Mouse (Mus musculus): Measurements from ENCODE around the gene Hoxd1. TPM values are rescaled to one million over a fixed set of nuclear protein-coding genes. Genes with fewer than 3 reads are reported as not detected.

Hoxd1 gene
- polyA plus RNA-seq, 1 experiment from 2014 or later, result 1.00 TPM

DNA sequence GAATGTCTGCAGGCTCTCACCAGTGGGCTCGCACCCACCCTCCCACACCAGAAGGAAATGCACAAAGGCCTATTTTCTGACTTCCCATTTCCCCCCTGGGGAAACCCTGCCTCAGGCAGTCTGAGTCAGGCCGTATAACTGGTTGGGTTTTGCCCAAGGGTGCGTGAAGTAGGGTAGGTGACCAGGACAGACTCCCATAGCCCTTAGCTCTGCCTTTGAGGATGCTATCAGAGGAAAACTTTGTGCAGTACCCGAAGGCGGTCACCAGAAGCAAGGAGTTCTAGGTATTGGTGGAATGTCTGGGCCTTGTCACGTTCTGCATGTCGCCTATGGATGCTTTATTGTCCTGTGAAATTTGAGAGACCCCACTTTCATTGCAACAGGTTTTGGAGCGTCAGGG is 39.8 kb upstream of the Hoxd1 start:
- peak overlapping the region; percentile 45 for H3K4me3 ChIP-seq (ENCODE audit: low read length)
- peak overlapping the region; percentile 45 for H3K4me2 ChIP-seq (replicated peaks; ENCODE audit: low read depth, low read length)
- H3K9me3 ChIP-seq (ENCODE audit: low read length), result no peaks in the 10 kb centered on the region
- H3K9ac ChIP-seq (replicated peaks; ENCODE audit: low read length), result peak overlapping the region; percentile 60
- no peak for ATAC-seq (ENCODE audit: low FRiP score, low TSS enrichment)
- WGBS, result 36% methylated on average over 8 of the region's 8 CpGs
- H3K36me3 ChIP-seq (ENCODE audit: insufficient read depth, low read length), result peaks cover 5% of the 10 kb centered on the region; the same call in 1 of the 2 replicates
- no peaks in the 10 kb centered on the region for H3K27me3 ChIP-seq (ENCODE audit: insufficient read depth, low read length)
- peaks cover 87% of the 10 kb centered on the region for H3K4me1 ChIP-seq (ENCODE audit: insufficient read depth, low read length)
- peak overlapping the region; percentile 76 for H3K27ac ChIP-seq (ENCODE audit: low read length)

DNA sequence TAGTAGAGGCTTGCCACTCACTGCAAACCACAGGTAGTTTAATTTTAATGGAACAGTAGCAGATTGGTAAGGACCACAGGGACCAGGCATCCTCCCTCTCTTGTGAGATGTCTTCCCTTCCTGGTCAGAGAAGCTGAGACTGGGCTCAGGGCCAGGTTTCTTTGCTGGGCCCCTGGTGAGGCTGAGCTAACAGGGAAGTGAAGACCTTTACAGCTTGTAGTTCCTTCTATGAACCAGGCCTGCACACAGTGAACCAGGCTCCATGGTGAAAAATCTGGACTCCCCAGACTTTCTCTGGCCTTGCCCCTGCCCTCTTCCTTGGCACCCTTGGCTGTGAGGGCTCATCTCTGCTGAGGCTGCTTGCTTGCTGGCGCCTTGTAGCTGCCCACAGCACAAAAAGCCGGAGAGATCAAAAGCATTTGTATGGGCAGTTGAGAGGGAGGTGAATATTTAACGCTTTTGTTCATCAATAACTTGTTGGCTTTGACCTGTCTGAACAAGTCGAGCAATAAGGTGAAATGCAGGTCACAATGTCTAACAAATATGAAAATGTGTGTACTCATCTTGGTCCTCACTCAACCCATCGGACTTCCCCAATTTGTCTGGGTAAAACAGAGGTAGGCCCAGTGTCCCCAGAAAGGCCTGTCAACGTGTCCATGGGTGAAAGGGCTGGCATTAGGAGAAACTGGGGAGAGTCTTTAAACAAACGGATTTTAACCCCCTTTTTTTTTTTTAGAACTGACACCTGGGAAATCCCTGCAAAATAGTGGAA is 38.4 kb upstream of the Hoxd1 start:
- H3K9ac ChIP-seq (replicated peaks; ENCODE audit: low read length), result peak overlapping the region; percentile 60
- peaks cover 5% of the 10 kb centered on the region; the same call in 1 of the 2 replicates for H3K36me3 ChIP-seq (ENCODE audit: insufficient read depth, low read length)
- H3K4me3 ChIP-seq (ENCODE audit: low read length), result peak overlapping the region; percentile 45
- peak overlapping the region; percentile 76 for H3K27ac ChIP-seq (ENCODE audit: low read length)
- H3K27me3 ChIP-seq (ENCODE audit: insufficient read depth, low read length), result no peaks in the 10 kb centered on the region
- peak overlapping the region; percentile 45 for H3K4me2 ChIP-seq (replicated peaks; ENCODE audit: low read depth, low read length)
- peaks cover 92% of the 10 kb centered on the region for H3K4me1 ChIP-seq (ENCODE audit: insufficient read depth, low read length)
- WGBS, result 44% methylated on average over 7 of the region's 7 CpGs
- H3K9me3 ChIP-seq (ENCODE audit: low read length), result no peaks in the 10 kb centered on the region
- no peak for ATAC-seq (ENCODE audit: low FRiP score, low TSS enrichment)

DNA sequence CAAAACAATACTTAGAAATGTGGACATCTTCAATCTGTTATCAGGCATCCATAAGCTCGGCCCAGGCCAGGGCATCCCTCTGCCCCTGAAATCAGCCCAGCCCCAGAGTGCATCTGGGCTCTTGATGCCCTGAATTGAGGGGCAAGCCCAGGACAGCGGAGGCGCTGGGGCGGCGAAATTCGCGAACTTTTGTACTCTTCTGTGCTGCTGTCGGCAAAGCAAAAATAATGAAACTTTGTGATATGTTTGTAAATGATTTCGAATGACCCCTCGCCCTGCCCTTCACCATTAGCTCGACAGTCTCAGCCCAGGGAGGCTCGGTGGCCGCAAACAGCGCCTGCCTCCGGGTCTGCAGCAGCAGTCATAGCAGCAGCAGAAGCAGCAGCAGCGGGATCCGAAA is 37.6 kb upstream of the Hoxd1 start:
- Histone ChIP-seq H3K36me3 (ENCODE audit: insufficient read depth, low read length) (peaks cover 5% of the 10 kb centered on the region; the same call in 1 of the 2 replicates), H3K4me3 (ENCODE audit: low read length) (peak overlapping the region; percentile 45), H3K4me1 (ENCODE audit: insufficient read depth, low read length) (peaks cover 84% of the 10 kb centered on the region), H3K9me3 (ENCODE audit: low read length) (no peaks in the 10 kb centered on the region), H3K4me2 (replicated peaks; ENCODE audit: low read depth, low read length) (peak overlapping the region; percentile 45), H3K9ac (replicated peaks; ENCODE audit: low read length) (peak overlapping the region; percentile 50), H3K27me3 (ENCODE audit: insufficient read depth, low read length) (no peaks in the 10 kb centered on the region), H3K27ac (ENCODE audit: low read length) (0 out of 2 replicates have a peak overlapping the region, but pooled peaks have one; percentile 8)
- no peak for ATAC-seq (ENCODE audit: low FRiP score, low TSS enrichment)
- 51% methylated on average over 17 of the region's 17 CpGs for WGBS

DNA sequence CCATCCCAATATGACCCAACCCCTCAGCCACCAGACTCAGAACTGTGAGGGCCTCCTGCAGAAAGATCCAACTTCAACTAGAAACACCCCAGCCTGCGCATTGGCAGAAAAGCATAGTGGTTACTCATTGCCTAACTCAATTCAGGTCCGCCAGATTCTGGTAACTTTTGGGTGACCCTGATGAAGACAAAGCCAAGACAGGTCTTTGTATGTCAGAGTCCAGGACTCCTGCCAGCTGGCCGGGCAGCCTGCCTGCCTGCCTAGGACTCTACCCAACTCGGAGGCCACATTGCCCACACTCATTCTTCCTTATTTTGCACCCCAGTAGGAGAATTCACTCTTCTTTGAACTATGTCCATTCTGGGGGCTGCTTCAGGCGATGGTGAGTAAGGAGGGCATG is 36.2 kb upstream of the Hoxd1 start, which contains the start of gene Gm28230:
TSS of gene Gm28230 (plus strand) at position 178 of the 400 bp plus-strand sequence.
- no peak for ATAC-seq (ENCODE audit: low FRiP score, low TSS enrichment)
- H3K4me3 ChIP-seq (ENCODE audit: low read length), result peak within 1 kb of the TSS; percentile 45
- peak within 1 kb of the TSS; percentile 71 for H3K9ac ChIP-seq (replicated peaks; ENCODE audit: low read length)
- no peaks in the 10 kb centered on the region for H3K9me3 ChIP-seq (ENCODE audit: low read length)
- 56% methylated on average over 5 of the region's 5 CpGs for WGBS
- H3K36me3 ChIP-seq (ENCODE audit: insufficient read depth, low read length), result peaks cover 7% of the 10 kb centered on the region; the same call in 1 of the 2 replicates
- H3K27ac ChIP-seq (ENCODE audit: low read length), result peak within 1 kb of the TSS; percentile 85
- peak within 1 kb of the TSS; percentile 60 for H3K4me2 ChIP-seq (replicated peaks; ENCODE audit: low read depth, low read length)
- no peaks in the 10 kb centered on the region for H3K27me3 ChIP-seq (ENCODE audit: insufficient read depth, low read length)
- peaks cover 76% of the 10 kb centered on the region for H3K4me1 ChIP-seq (ENCODE audit: insufficient read depth, low read length)

DNA sequence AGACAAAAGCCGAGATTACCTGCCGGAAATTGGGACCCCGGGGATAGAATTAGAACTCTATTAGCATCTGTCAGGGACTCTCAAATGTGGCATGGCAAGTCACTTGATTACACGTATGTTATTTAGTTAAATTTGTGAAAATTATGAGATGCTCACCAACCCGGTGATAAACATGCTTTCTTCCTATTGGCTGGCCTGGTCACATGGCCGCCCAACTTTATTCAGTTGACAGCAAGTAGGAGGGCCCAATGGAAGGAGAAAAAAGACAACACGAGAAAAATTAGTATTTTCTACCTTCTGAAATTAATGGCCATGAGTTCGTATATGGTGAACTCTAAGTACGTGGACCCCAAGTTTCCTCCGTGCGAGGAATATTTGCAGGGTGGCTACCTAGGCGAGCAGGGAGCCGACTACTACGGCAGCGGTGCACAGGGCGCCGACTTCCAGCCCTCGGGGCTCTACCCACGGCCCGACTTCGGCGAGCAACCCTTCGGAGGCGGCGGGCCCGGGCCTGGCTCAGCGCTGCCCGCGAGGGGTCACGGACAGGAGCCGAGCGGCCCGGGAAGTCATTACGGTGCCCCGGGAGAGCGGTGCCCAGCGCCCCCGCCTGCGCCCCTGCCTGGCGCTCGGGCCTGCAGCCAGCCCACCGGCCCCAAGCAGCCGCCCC is 35.7 kb upstream of the Hoxd1 start:
- H3K36me3 ChIP-seq (ENCODE audit: insufficient read depth, low read length), result peaks cover 7% of the 10 kb centered on the region; the same call in 1 of the 2 replicates
- H3K9me3 ChIP-seq (ENCODE audit: low read length), result no peaks in the 10 kb centered on the region
- peak overlapping the region; percentile 60 for H3K4me2 ChIP-seq (replicated peaks; ENCODE audit: low read depth, low read length)
- H3K9ac ChIP-seq (replicated peaks; ENCODE audit: low read length), result peak overlapping the region; percentile 71
- 13% methylated on average over 42 of the region's 43 CpGs for WGBS
- H3K27ac ChIP-seq (ENCODE audit: low read length), result peak overlapping the region; percentile 85
- peak overlapping the region; percentile 45 for H3K4me3 ChIP-seq (ENCODE audit: low read length)
- no peak; the same call in none of the 2 replicates for ATAC-seq (ENCODE audit: low FRiP score, low TSS enrichment)
- no peaks in the 10 kb centered on the region for H3K27me3 ChIP-seq (ENCODE audit: insufficient read depth, low read length)
- peaks cover 75% of the 10 kb centered on the region for H3K4me1 ChIP-seq (ENCODE audit: insufficient read depth, low read length)

DNA sequence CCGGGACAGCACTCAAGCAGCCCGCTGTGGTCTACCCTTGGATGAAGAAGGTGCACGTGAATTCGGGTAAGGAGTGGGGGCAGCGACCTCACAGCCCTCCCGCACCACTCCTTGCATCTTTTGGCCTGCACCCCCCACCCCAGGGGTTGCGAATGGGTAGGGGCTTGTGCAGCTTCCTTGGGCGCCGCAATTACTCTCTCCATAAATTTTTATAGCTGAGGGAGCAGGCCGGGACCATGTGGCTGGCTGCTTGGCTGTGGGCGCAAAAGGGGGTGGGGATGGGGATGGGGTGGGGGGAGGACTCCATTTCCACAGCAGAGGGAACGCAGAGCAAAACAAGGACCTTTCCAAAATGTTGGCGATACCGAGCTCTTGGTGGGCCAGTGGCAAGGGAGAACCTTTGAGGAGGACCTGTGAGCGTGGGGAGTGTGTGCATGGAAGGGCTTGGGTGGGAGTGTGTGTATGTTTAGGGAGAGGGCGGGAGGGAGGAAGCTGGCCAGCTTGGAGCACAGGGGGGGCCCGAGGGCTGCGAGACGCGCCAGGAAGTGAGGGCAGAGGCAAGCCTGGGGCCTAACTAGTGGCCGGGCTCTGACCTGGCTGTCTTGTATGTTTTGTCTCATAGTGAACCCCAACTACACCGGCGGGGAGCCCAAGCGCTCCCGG is 35.0 kb upstream of the Hoxd1 start:
- H3K4me1 ChIP-seq (ENCODE audit: insufficient read depth, low read length), result peaks cover 75% of the 10 kb centered on the region
- peaks cover 7% of the 10 kb centered on the region; the same call in 1 of the 2 replicates for H3K36me3 ChIP-seq (ENCODE audit: insufficient read depth, low read length)
- peak overlapping the region; percentile 60 for H3K4me2 ChIP-seq (replicated peaks; ENCODE audit: low read depth, low read length)
- peak overlapping the region; percentile 85 for H3K27ac ChIP-seq (ENCODE audit: low read length)
- peak overlapping the region; percentile 45 for H3K4me3 ChIP-seq (ENCODE audit: low read length)
- no peaks in the 10 kb centered on the region for H3K27me3 ChIP-seq (ENCODE audit: insufficient read depth, low read length)
- H3K9ac ChIP-seq (replicated peaks; ENCODE audit: low read length), result peak overlapping the region; percentile 71
- peak; percentile 74 for ATAC-seq (ENCODE audit: low FRiP score, low TSS enrichment)
- WGBS, result 10% methylated on average over 25 of the region's 25 CpGs
- no peaks in the 10 kb centered on the region for H3K9me3 ChIP-seq (ENCODE audit: low read length)

DNA sequence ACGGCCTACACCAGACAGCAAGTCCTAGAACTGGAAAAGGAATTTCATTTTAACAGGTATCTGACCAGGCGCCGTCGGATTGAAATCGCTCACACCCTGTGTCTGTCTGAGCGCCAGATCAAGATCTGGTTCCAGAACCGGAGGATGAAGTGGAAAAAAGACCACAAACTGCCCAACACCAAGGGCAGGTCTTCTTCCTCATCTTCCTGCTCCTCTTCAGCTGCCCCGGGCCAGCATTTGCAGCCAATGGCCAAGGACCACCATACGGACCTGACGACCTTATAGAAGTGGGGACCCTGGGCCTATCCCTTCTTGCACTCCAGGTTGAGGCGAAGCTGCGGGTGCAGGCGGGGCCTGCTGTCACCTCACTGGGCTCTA is 34.5 kb upstream of the Hoxd1 start:
- H3K9me3 ChIP-seq (ENCODE audit: low read length), result no peaks in the 10 kb centered on the region
- ATAC-seq (ENCODE audit: low FRiP score, low TSS enrichment), result no peak
- 37% methylated on average over 13 of the region's 13 CpGs for WGBS
- H3K27ac ChIP-seq (ENCODE audit: low read length), result peak overlapping the region; percentile 85
- peak overlapping the region; percentile 60 for H3K4me2 ChIP-seq (replicated peaks; ENCODE audit: low read depth, low read length)
- H3K9ac ChIP-seq (replicated peaks; ENCODE audit: low read length), result peak overlapping the region; percentile 71
- H3K4me3 ChIP-seq (ENCODE audit: low read length), result peak overlapping the region; percentile 45
- H3K27me3 ChIP-seq (ENCODE audit: insufficient read depth, low read length), result no peaks in the 10 kb centered on the region
- H3K36me3 ChIP-seq (ENCODE audit: insufficient read depth, low read length), result peaks cover 7% of the 10 kb centered on the region; the same call in 1 of the 2 replicates
- peaks cover 75% of the 10 kb centered on the region for H3K4me1 ChIP-seq (ENCODE audit: insufficient read depth, low read length)

DNA sequence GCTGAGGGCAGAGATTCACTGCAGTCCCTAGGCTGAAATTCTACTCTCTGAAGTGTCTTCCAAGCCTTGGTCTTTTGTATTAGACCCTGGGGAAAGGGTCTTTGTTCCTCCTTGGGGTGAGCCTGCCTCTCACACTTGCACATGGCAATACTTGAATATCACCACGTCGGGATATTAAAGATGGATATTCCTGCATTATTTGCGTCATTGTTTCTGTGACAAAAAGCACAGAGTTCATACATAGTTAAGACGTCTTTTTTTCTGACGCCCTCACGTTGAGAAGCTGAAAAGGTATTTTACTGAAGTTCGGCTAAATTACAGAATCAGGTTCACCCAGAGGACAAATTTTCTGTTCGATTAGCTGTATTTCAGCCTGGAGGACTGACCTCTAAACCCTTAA is 32.4 kb upstream of the Hoxd1 start:
- Histone ChIP-seq H3K9me3 (ENCODE audit: low read length) (no peaks in the 10 kb centered on the region), H3K4me3 (ENCODE audit: low read length) (no peak overlapping the region), H3K27ac (ENCODE audit: low read length) (peak overlapping the region; percentile 26; the same call in 1 of the 2 replicates), H3K4me2 (replicated peaks; ENCODE audit: low read depth, low read length) (peak overlapping the region; percentile 8), H3K36me3 (ENCODE audit: insufficient read depth, low read length) (peaks cover 7% of the 10 kb centered on the region; the same call in 1 of the 2 replicates), H3K27me3 (ENCODE audit: insufficient read depth, low read length) (peaks cover 7% of the 10 kb centered on the region; the same call in 1 of the 2 replicates), H3K9ac (replicated peaks; ENCODE audit: low read length) (peak overlapping the region; percentile 36; the same call in 1 of the 2 replicates), H3K4me1 (ENCODE audit: insufficient read depth, low read length) (peaks cover 74% of the 10 kb centered on the region)
- no peak for ATAC-seq (ENCODE audit: low FRiP score, low TSS enrichment)
- whole genome bisulfite sequencing, result 40% methylated on average over 8 of the region's 8 CpGs

DNA sequence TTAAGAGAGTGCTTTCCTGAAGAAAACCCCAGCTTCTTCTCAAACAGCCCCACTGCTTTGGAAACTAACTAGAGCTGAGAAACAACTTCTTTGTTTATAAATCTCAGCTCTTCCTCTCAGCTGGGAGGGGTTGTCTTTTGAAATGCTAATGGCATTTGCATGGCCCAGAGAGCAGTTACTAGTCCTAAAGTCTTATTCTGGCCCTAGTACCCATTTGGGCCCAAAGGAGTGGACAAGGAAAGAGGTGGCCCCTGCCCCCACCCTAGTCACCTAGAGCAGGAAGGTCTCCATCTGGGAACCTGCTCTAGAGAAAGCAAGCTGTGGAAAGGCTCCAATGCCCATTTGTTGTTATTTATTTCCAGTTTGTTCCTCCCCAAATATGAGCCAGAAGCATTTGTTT is 31.7 kb upstream of the Hoxd1 start:
- H3K36me3 ChIP-seq (ENCODE audit: insufficient read depth, low read length), result peaks cover 7% of the 10 kb centered on the region; the same call in 1 of the 2 replicates
- H3K9ac ChIP-seq (replicated peaks; ENCODE audit: low read length), result peak overlapping the region; percentile 46
- H3K27me3 ChIP-seq (ENCODE audit: insufficient read depth, low read length), result peaks cover 7% of the 10 kb centered on the region; the same call in 1 of the 2 replicates
- H3K4me1 ChIP-seq (ENCODE audit: insufficient read depth, low read length), result peaks cover 81% of the 10 kb centered on the region
- peak overlapping the region; percentile 26; the same call in 1 of the 2 replicates for H3K27ac ChIP-seq (ENCODE audit: low read length)
- H3K9me3 ChIP-seq (ENCODE audit: low read length), result no peaks in the 10 kb centered on the region
- peak overlapping the region; percentile 8 for H3K4me2 ChIP-seq (replicated peaks; ENCODE audit: low read depth, low read length)
- H3K4me3 ChIP-seq (ENCODE audit: low read length), result 0 out of 2 replicates have a peak overlapping the region, but pooled peaks have one; percentile 0
- ATAC-seq (ENCODE audit: low FRiP score, low TSS enrichment), result no peak
